Mouse (Mus musculus) cerebellum, adult 2 months (tissue): ENCODE measurements at regions not wholly inside any gene's neighbourhood (a gene's known extent, or its start where the extent isn't known, plus 50 kb on each side); places are given as distances from the start of the nearest gene placed in this dataset.

Source experiments
- DNase-seq, 2 experiments: peaks; one replicate each; pipeline ENCODE4 v3.0.0; 2021
- H3K27ac ChIP-seq: fragments of 200-500 bp; 2 replicates; pipeline ENCODE4 v1.5.1; 2012; ENCODE audit warnings: low read length, control low read depth, inconsistent platforms; ENCODE audit not compliant: insufficient read depth
- H3K27me3 ChIP-seq: fragments of 200-500 bp; 2 replicates; pipeline ENCODE4 v1.6.1; 2012; ENCODE audit warnings: inconsistent platforms, mild to moderate bottlenecking, low read length, moderate library complexity; ENCODE audit not compliant: control insufficient read depth, insufficient read depth
- H3K4me1 ChIP-seq: fragments of 200-500 bp; 2 replicates; pipeline ENCODE4 v1.6.1; 2011; ENCODE audit warnings: low read length; ENCODE audit not compliant: control insufficient read depth, insufficient read depth
- H3K4me3 ChIP-seq: fragments of 200-500 bp; replicated peaks from 2 replicates; pipeline ENCODE3; 2011; ENCODE audit warnings: mild to moderate bottlenecking, low read depth, low read length, control low read depth; ENCODE audit not compliant: insufficient read depth
- CTCF ChIP-seq: fragments of 200-500 bp; IDR thresholded peaks from 2 replicates; pipeline ENCODE4 v1.5.1; 2011; ENCODE audit warnings: low read depth, mild to moderate bottlenecking, control low read depth, low read length, moderate library complexity, borderline replicate concordance; ENCODE audit not compliant: insufficient read depth
- POLR2A ChIP-seq: fragments of 200-500 bp; IDR thresholded peaks from 2 replicates; pipeline ENCODE4 v1.6.1; 2011; ENCODE audit warnings: low read length, control low read depth, borderline replicate concordance; ENCODE audit not compliant: insufficient read depth
- WGBS: fragments of 180-500 bp; shearing (Covaris S2); methylation state at CpG from one replicate; pipeline ENCODE4 v1.1.7; 2018; 5-methylcytosine and 5-hydroxymethylcytosine counted together

DNA sequence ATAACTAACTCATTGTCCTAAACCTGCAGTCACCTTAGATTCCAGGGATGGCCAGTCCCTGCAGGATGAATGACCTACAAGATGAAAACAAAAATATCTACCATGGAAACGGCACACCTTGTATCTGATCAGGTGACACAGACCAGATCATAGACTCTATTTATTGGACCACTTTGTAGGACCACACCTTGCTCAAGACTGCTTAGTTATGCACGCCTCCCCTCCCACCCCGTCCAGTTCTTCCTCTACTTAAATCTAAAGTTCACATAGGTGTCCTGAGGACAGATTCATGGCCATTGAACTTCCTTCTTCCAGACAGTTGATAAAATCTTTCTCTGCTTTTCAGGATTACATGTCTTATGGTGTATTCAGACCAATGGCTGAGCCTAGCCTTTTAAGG lies 217.5 kb downstream of the Rplp1 start:
- Histone ChIP-seq H3K4me1 (no peaks in the 10 kb centered on the region), H3K4me3 (no peak overlapping the region), H3K27ac (no peak overlapping the region), H3K27me3 (no peaks in the 10 kb centered on the region)
- TF ChIP-seq CTCF (no peak), POLR2A (no peak)
- DNase-seq: no peak
- WGBS: 96% methylated on average over 3 of the region's 3 CpGs

DNA sequence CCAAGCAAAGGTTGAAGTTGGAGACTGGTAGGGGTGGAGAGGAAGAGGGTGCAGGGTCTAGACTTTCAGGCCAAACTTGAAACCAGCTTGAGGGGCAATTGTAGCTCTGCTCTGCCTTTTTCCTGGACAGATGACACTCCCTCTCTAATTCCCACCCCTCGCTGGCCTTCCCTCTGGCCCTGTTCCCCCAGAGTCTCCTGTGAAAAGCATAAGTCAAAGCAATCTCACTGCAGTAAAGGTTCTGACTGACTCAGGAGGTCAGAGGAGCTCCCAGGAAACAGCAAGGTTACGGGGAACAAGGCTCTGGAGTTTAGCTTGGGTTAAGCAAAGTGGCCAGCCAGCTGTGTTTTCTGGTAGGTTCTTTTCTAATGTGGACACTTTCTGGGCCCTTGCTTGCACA lies 218.5 kb downstream of the Rplp1 start:
- Histone ChIP-seq H3K27ac (no peak overlapping the region), H3K27me3 (no peaks in the 10 kb centered on the region), H3K4me3 (no peak overlapping the region), H3K4me1 (no peaks in the 10 kb centered on the region)
- 92% methylated on average over 2 of the region's 2 CpGs for WGBS
- no peak for DNase-seq
- TF ChIP-seq POLR2A (no peak), CTCF (no peak)

DNA sequence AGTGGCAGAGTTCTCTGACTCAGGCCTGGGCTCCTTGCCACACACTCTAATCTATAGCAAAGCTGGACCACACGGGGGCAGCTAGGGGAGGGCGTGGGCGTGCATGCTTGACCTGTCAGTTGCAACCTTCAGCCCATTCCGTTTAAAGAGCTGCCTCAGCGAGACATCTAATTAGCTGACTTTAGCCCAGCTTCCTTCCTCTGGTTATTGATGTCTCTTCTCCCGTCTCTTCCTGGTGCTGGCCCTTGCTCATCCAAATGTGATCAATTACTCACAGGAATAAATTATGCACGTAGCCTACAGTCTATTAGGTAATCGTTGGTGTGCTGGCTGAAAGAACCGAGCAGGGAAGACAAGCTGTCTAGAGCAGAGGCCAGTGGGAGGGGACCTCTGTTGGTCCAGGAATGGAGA lies 219.0 kb downstream of the Rplp1 start:
- DNase-seq: peak in 1 of 2 experiments; percentile 18
- Histone ChIP-seq H3K27ac (no peak overlapping the region), H3K4me1 (no peaks in the 10 kb centered on the region), H3K4me3 (no peak overlapping the region), H3K27me3 (no peaks in the 10 kb centered on the region)
- WGBS: 32% methylated on average over 9 of the region's 9 CpGs
- TF ChIP-seq CTCF (no peak), POLR2A (no peak)

DNA sequence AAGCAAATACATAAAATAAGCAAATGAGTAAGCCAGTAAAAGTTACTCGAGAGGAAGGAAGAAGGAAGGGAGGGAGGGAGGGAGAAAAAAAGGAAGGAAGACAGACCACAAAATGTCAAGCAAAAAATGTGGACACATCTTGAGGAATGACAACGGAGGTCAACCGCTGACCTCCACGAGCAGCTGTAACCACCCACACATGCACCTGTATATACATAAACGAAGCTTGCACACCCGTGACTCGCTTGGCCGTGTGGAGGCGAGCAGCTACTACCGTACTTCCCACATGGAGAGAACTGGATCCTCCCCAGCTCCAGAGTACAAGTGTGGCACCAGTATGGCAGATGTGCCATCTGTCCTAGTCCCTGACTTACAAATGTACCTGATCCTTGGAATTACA lies 220.1 kb downstream of the Rplp1 start:
- no peak for TF ChIP-seq CTCF
- TF ChIP-seq POLR2A: no peak
- no peak for DNase-seq
- H3K27ac ChIP-seq: no peak overlapping the region
- H3K4me3 ChIP-seq: no peak overlapping the region
- H3K4me1 ChIP-seq: no peaks in the 10 kb centered on the region
- 91% methylated on average over 10 of the region's 10 CpGs for WGBS
- H3K27me3 ChIP-seq: no peaks in the 10 kb centered on the region

GRCm38 (mm10) chr9:61690786-61691185 lies 223.6 kb downstream of the Rplp1 start:
- Histone ChIP-seq H3K4me3 (no peak overlapping the region), H3K27me3 (no peaks in the 10 kb centered on the region), H3K27ac (no peak overlapping the region), H3K4me1 (no peaks in the 10 kb centered on the region)
- DNase-seq: no peak
- 89% methylated on average over 3 of the region's 3 CpGs for WGBS
- TF ChIP-seq POLR2A (no peak), CTCF (no peak)

GRCm38 (mm10) chr9:61689939-61690338 lies 224.4 kb downstream of the Rplp1 start:
- 58% methylated on average over 7 of the region's 7 CpGs for WGBS
- Histone ChIP-seq H3K27me3 (no peaks in the 10 kb centered on the region), H3K4me1 (no peaks in the 10 kb centered on the region), H3K4me3 (no peak overlapping the region), H3K27ac (no peak overlapping the region)
- no peak for DNase-seq
- no peak for TF ChIP-seq POLR2A

DNA sequence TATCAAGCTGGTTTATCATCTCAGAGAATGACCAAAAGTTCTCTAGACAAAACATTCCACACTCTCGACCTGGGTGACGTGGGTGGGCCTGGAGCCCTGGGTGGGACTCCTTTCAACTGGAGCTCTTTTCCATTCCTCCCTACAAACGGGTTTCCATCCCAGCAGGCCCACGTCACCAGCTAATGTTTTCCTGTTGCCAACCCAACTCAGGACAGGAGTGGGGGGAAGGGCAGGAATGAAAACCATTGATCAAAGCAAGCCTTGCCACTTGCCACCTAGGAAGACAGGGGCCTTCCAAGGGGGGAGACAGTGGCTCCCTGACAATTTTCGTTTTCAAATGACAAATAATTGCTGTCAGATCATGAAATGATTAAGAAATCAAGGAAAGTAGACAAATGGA lies 224.8 kb downstream of the Rplp1 start:
- no peak overlapping the region for H3K27ac ChIP-seq
- no peaks in the 10 kb centered on the region for H3K4me1 ChIP-seq
- no peak overlapping the region for H3K4me3 ChIP-seq
- 71% methylated on average over 5 of the region's 5 CpGs for WGBS
- TF ChIP-seq CTCF (no peak), POLR2A (no peak)
- DNase-seq: no peak
- H3K27me3 ChIP-seq: no peaks in the 10 kb centered on the region

GRCm38 (mm10) chr9:61683557-61683956 lies 230.8 kb downstream of the Rplp1 start:
- WGBS: 78% methylated on average over 4 of the region's 4 CpGs
- no peak for DNase-seq
- TF ChIP-seq CTCF (no peak), POLR2A (no peak)

GRCm38 (mm10) chr9:61682744-61683259 lies 231.5 kb downstream of the Rplp1 start:
- Histone ChIP-seq H3K4me3 (no peak overlapping the region), H3K27me3 (no peaks in the 10 kb centered on the region; the same call in 1 of the 2 replicates), H3K27ac (no peak overlapping the region), H3K4me1 (no peaks in the 10 kb centered on the region)
- no peak for TF ChIP-seq CTCF
- no peak for TF ChIP-seq POLR2A
- WGBS: 92% methylated on average over 5 of the region's 5 CpGs
- no peak for DNase-seq

More at GRCm38 (mm10) chr9:61683557-61683956, 230.8 kb downstream of the Rplp1 start:
- H3K27me3 ChIP-seq: no peaks in the 10 kb centered on the region; the same call in 1 of the 2 replicates
- H3K27ac ChIP-seq: no peak overlapping the region
- H3K4me1 ChIP-seq: no peaks in the 10 kb centered on the region
- H3K4me3 ChIP-seq: no peak overlapping the region
